Mouse (Mus musculus) cerebellum, adult 9-11 months (tissue): ENCODE measurements around the gene Tmem120b.
A peak's percentile ranks its signal among the peaks of the same experiment; 100 is the strongest.

ENCODE experiments used
- DNase-seq: peaks from one replicate; pipeline ENCODE4 v3.0.0; 2022

Tmem120b gene

GRCm38 (mm10) chr5:123093077-123093633 is 24.9 kb downstream of the Tmem120b start:
- DNase-seq = no peak

GRCm38 (mm10) chr5:123094238-123094991 is 26.2 kb downstream of the Tmem120b start:
- peak; percentile 56 for DNase-seq

GRCm38 (mm10) chr5:123096299-123096698 is 28.1 kb downstream of the Tmem120b start:
- DNase-seq = no peak

- no peak for DNase-seq
Observed at GRCm38 (mm10) chr5:123098487-123098886, 30.3 kb downstream of the Tmem120b start.

- DNase-seq = no peak
Observed at GRCm38 (mm10) chr5:123102376-123102775, 34.2 kb downstream of the Tmem120b start.

GRCm38 (mm10) chr5:123103556-123103955 is 35.3 kb downstream of the Tmem120b start:
- DNase-seq = no peak

GRCm38 (mm10) chr5:123104769-123105168 is 36.6 kb downstream of the Tmem120b start:
- DNase-seq = no peak

GRCm38 (mm10) chr5:123109452-123110203 is 41.4 kb downstream of the Tmem120b start:
- DNase-seq = peak; percentile 61

- no peak for DNase-seq
Observed at GRCm38 (mm10) chr5:123110296-123110721, 42.1 kb downstream of the Tmem120b start.

GRCm38 (mm10) chr5:123114109-123114508 is 45.9 kb downstream of the Tmem120b start:
- DNase-seq = no peak

- DNase-seq = no peak
Observed at GRCm38 (mm10) chr5:123114924-123115323, 46.7 kb downstream of the Tmem120b start.

- no peak for DNase-seq
Observed at GRCm38 (mm10) chr5:123116080-123116479, 47.9 kb downstream of the Tmem120b start.

- DNase-seq = peak; percentile 66
Observed at GRCm38 (mm10) chr5:123117257-123117656, 49.0 kb downstream of the Tmem120b start.

- DNase-seq = no peak
Observed at GRCm38 (mm10) chr5:123117773-123118172, 49.6 kb downstream of the Tmem120b start.

GRCm38 (mm10) chr5:123118826-123119225 is 50.6 kb downstream of the Tmem120b start:
- DNase-seq = no peak

GRCm38 (mm10) chr5:123120624-123121215 is 52.5 kb downstream of the Tmem120b start:
- no peak for DNase-seq

- no peak for DNase-seq
Observed at GRCm38 (mm10) chr5:123122181-123122580, 54.0 kb downstream of the Tmem120b start.

- no peak for DNase-seq
Observed at GRCm38 (mm10) chr5:123125105-123125504, 56.9 kb downstream of the Tmem120b start.

GRCm38 (mm10) chr5:123125638-123126406 is 57.6 kb downstream of the Tmem120b start:
- no peak for DNase-seq

GRCm38 (mm10) chr5:123127031-123127430 is 58.8 kb downstream of the Tmem120b start:
- DNase-seq = no peak

GRCm38 (mm10) chr5:123128426-123129169 is 60.4 kb downstream of the Tmem120b start:
- peak; percentile 40 for DNase-seq
